Mouse (Mus musculus): ENCODE data around the gene Spata31d1d. TPM values are rescaled to one million over a fixed set of nuclear protein-coding genes. Genes with fewer than 3 reads are reported as not detected.
A peak's percentile ranks its signal among the peaks of the same experiment; 100 is the strongest.
"Not testable (repeated sequence)": the region's sequence is repeated elsewhere in the genome, so short reads cannot be mapped to it uniquely, and the experiment has no call there.

Gene Spata31d1d
- 0.04 and 0.08 TPM in 2 replicates for polyA plus RNA-seq (2012; rRNA removed)

- DNase-seq (ENCODE audit: extremely low spot score in 1 of 2, low spot score in 1 of 2) = no peak
Observed at GRCm38 (mm10) chr13:59731652-59732051, at the start of gene Spata31d1d. Gene Spata31d1d, minus strand, starts transcription at chr13:59731752.

GRCm38 (mm10) chr13:59779744-59780264, 48.3 kb upstream of the Spata31d1d start:
- not testable (repeated sequence) for DNase-seq (ENCODE audit: extremely low spot score in 1 of 2, low spot score in 1 of 2)

- no peak for DNase-seq (ENCODE audit: extremely low spot score in 1 of 2, low spot score in 1 of 2)
Observed at GRCm38 (mm10) chr13:59779213-59779612, 47.7 kb upstream of the Spata31d1d start.

- no peak for DNase-seq (ENCODE audit: extremely low spot score in 1 of 2, low spot score in 1 of 2)
Observed at GRCm38 (mm10) chr13:59775168-59775567, 43.6 kb upstream of the Spata31d1d start.

GRCm38 (mm10) chr13:59771257-59771656, 39.7 kb upstream of the Spata31d1d start:
- peak; percentile 41 to 68 for DNase-seq (ENCODE audit: extremely low spot score in 1 of 2, low spot score in 1 of 2)

GRCm38 (mm10) chr13:59770847-59771246, 39.3 kb upstream of the Spata31d1d start:
- peak in 1 of 2 experiments; percentile 34 for DNase-seq (ENCODE audit: extremely low spot score in 1 of 2, low spot score in 1 of 2)

- peak; percentile 83 to 86 for DNase-seq (ENCODE audit: extremely low spot score in 1 of 2, low spot score in 1 of 2)
Observed at GRCm38 (mm10) chr13:59770164-59770562, 38.6 kb upstream of the Spata31d1d start.

GRCm38 (mm10) chr13:59769296-59770163, 38.0 kb upstream of the Spata31d1d start, which contains the start of gene Isca1:
Gene Isca1, minus strand, starts transcription at chr13:59769810.
- peak; percentile 98 to 99 for DNase-seq (ENCODE audit: extremely low spot score in 1 of 2, low spot score in 1 of 2)

GRCm38 (mm10) chr13:59768531-59768930, 37.0 kb upstream of the Spata31d1d start:
- DNase-seq (ENCODE audit: extremely low spot score in 1 of 2, low spot score in 1 of 2) = peak in 1 of 2 experiments; percentile 20

- no peak for DNase-seq (ENCODE audit: extremely low spot score in 1 of 2, low spot score in 1 of 2)
Observed at GRCm38 (mm10) chr13:59766786-59767515, 35.4 kb upstream of the Spata31d1d start.

- no peak for DNase-seq (ENCODE audit: extremely low spot score in 1 of 2, low spot score in 1 of 2)
Observed at GRCm38 (mm10) chr13:59762791-59763190, 31.2 kb upstream of the Spata31d1d start.

GRCm38 (mm10) chr13:59756906-59757305, 25.4 kb upstream of the Spata31d1d start:
- DNase-seq (ENCODE audit: extremely low spot score in 1 of 2, low spot score in 1 of 2) = no peak

- DNase-seq (ENCODE audit: extremely low spot score in 1 of 2, low spot score in 1 of 2) = no peak
Observed at GRCm38 (mm10) chr13:59750310-59750709, 18.8 kb upstream of the Spata31d1d start.

GRCm38 (mm10) chr13:59746711-59747110, 15.2 kb upstream of the Spata31d1d start, which contains the start of gene 1700014D04Rik:
Gene 1700014D04Rik, minus strand, starts transcription at chr13:59746752.
- peak; percentile 50 to 83 for DNase-seq (ENCODE audit: extremely low spot score in 1 of 2, low spot score in 1 of 2)

GRCm38 (mm10) chr13:59746164-59746563, 14.6 kb upstream of the Spata31d1d start:
- no peak for DNase-seq (ENCODE audit: extremely low spot score in 1 of 2, low spot score in 1 of 2)

GRCm38 (mm10) chr13:59745462-59745861, 13.9 kb upstream of the Spata31d1d start:
- peak in 1 of 2 experiments; percentile 57 for DNase-seq (ENCODE audit: extremely low spot score in 1 of 2, low spot score in 1 of 2)

GRCm38 (mm10) chr13:59741697-59742096, 10.1 kb upstream of the Spata31d1d start:
- DNase-seq (ENCODE audit: extremely low spot score in 1 of 2, low spot score in 1 of 2) = no peak

- no peak for DNase-seq (ENCODE audit: extremely low spot score in 1 of 2, low spot score in 1 of 2)
Observed at GRCm38 (mm10) chr13:59741096-59741495, 9.5 kb upstream of the Spata31d1d start.

GRCm38 (mm10) chr13:59739397-59739796, 7.8 kb upstream of the Spata31d1d start:
- DNase-seq (ENCODE audit: extremely low spot score in 1 of 2, low spot score in 1 of 2) = no peak

GRCm38 (mm10) chr13:59738455-59738854, 6.9 kb upstream of the Spata31d1d start:
- no peak for DNase-seq (ENCODE audit: extremely low spot score in 1 of 2, low spot score in 1 of 2)

- DNase-seq (ENCODE audit: extremely low spot score in 1 of 2, low spot score in 1 of 2) = no peak
Observed at GRCm38 (mm10) chr13:59735190-59735589, 3.6 kb upstream of the Spata31d1d start.
